Mouse (Mus musculus) olfactory bulb, adult 2 months (tissue): ENCODE measurements around the gene Rbfox2.

Experiments used
- CTCF ChIP-seq: fragments of 200-500 bp; IDR thresholded peaks from 2 replicates; pipeline ENCODE4 v1.5.1; 2012; ENCODE audit warnings: low read depth, mild to moderate bottlenecking, low read length, moderate library complexity; ENCODE audit not compliant: insufficient read depth
- POLR2A ChIP-seq: fragments of 200-500 bp; IDR thresholded peaks from 2 replicates; pipeline ENCODE4 v1.6.1; 2012; ENCODE audit warnings: mild to moderate bottlenecking, low read depth, low read length, moderate library complexity; ENCODE audit not compliant: insufficient read depth

- TF ChIP-seq POLR2A (no peak), CTCF (no peak)
Measured at GRCm38 (mm10) chr15:77150424-77150841, 156.4 kb downstream of the Rbfox2 start.
